Mouse (Mus musculus) small intestine, adult 2 months (tissue): Measurements from ENCODE around the gene Exoc3l2.

Experiments used
- CTCF ChIP-seq: fragments of 200-500 bp; IDR thresholded peaks from 2 replicates; pipeline ENCODE4 v1.5.1; 2012; ENCODE audit warnings: low read depth, mild to moderate bottlenecking, control low read depth, inconsistent platforms, low read length, moderate library complexity, mixed read lengths; ENCODE audit not compliant: insufficient replicate concordance, insufficient read length; ENCODE audit errors: extremely low read depth
- POLR2A ChIP-seq: fragments of 200-500 bp; IDR thresholded peaks from 2 replicates; pipeline ENCODE4 v1.6.1; 2012; ENCODE audit warnings: low read depth, mild to moderate bottlenecking, control low read depth, inconsistent platforms, low read length, moderate library complexity

DNA sequence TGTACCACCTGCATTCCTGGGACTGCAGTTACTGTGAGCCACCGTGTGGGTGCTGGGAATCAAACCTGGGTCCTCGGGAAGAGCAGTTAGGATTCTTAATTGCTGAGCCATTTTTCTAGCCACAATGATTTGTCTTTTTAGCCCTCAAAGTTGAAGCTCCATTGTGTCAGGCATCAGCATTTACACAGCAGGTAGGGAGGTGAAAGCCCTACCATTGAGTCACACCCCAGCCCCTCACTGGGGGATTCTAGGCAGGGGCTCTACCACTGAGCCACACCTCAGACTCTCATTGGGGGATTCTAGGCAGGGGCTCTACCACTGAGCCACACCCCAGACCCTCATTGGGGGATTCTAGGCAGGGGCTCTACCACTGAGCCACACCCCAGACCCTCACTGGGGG lies 26.9 kb upstream of the Exoc3l2 start:
- no peak for TF ChIP-seq CTCF
- no peak for TF ChIP-seq POLR2A
